Mouse (Mus musculus): ENCODE data around the gene Mbd6. TPM values are rescaled to one million over a fixed set of nuclear protein-coding genes. Genes with fewer than 3 reads are reported as not detected.

Mbd6 gene
- polyA plus RNA-seq, 1 experiment from 2014 or later: 13.1 TPM

DNA sequence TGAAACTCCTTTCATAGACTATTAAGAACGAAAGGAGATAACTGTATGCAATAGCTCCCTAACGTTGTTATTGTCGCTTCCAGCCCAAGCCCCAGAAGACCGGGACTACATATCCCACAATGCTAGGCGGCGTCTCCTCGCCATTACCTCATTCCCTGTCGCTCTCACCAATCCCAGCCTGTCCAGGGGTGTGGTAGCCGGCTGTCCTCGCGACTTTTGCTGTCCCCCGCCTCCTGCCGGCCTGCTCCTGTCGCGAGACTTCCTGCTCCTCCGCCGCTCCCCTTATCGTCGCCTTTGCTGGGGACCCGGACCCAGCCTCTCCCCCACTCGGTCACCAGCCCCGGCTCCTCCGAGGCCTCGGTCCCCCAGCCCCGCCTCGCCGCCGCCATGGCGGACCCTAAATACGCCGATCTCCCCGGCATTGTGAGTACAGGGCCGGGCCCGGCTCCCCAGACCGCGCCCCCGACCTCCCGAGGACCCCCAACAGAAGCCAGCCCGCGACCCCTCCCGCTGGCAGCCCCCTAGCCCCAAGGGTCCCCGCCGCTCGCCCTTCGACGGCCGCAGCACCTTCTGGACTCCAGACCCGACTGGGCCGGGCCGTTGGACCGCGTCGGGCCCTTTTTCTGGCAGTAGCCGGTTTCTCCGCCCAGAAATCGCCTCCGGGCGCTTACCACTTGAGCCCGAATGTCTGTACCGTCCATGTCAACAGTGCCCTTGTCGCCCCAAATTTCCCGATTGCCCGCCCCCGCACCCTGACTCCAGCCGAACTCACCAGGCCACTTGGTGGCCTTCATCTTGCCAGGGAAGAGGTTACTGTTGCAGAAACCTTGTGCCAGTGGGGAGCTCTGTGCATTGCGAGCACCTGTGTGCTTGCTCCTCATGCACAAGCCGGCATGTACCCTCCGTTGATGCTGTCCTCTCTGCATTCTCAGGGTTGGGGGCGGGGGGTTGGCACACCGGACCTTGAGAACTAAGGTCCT lies 22.4 kb downstream of the Mbd6 start, which contains the start of gene Dctn2:
Gene Dctn2, plus strand, starts transcription at position 257 of the 980 bp plus-strand sequence.
- peak; percentile 99 for ATAC-seq
- peak within 1 kb of the TSS; percentile 85 for H3K4me2 ChIP-seq (replicated peaks)
- under 1% methylated on average over 70 of the region's 70 CpGs for WGBS

DNA sequence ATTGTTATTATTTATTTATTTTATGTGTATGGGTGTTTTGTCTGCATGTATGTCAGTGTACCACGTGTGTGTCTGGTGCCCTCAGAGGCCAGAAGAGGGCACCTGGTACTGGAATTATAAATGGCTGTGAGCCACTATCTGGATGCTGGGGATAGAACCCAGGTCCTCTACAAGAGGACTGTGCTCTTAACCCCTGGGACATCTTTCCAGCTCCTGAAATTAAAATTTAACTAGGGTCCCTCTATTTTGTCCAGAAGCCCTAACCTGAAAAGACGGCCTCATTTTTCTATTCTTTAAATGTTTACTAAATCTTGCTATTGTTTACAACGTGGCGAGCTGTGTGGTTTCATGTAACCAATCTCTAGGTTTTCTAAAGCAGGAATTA lies 23.1 kb downstream of the Mbd6 start:
- Histone ChIP-seq H3K9ac (no peak overlapping the region), H3K27me3 (replicated peaks) (peaks cover 18% of the 10 kb centered on the region), H3K36me3 (no peaks in the 10 kb centered on the region; the same call in 1 of the 2 replicates), H3K4me3 (replicated peaks) (0 out of 2 replicates have a peak overlapping the region, but pooled peaks have one; percentile 96), H3K4me1 (replicated peaks) (peaks cover 23% of the 10 kb centered on the region), H3K27ac (no peak overlapping the region), H3K9me3 (no peaks in the 10 kb centered on the region), H3K4me2 (replicated peaks) (peak overlapping the region; percentile 85; the same call in 1 of the 2 replicates)
- ATAC-seq: peak; percentile 40
- WGBS: 24% methylated on average over 4 of the region's 4 CpGs

More for the DNA sequence above, 22.4 kb downstream of the Mbd6 start, which contains the start of gene Dctn2:
- Histone ChIP-seq H3K4me3 (replicated peaks) (peak within 1 kb of the TSS; percentile 96), H3K9ac (peak within 1 kb of the TSS; percentile 98), H3K4me1 (replicated peaks) (peaks cover 23% of the 10 kb centered on the region), H3K27me3 (replicated peaks) (peaks cover 18% of the 10 kb centered on the region), H3K36me3 (no peaks in the 10 kb centered on the region; the same call in 1 of the 2 replicates), H3K9me3 (no peaks in the 10 kb centered on the region), H3K27ac (peak within 1 kb of the TSS; percentile 81)

DNA sequence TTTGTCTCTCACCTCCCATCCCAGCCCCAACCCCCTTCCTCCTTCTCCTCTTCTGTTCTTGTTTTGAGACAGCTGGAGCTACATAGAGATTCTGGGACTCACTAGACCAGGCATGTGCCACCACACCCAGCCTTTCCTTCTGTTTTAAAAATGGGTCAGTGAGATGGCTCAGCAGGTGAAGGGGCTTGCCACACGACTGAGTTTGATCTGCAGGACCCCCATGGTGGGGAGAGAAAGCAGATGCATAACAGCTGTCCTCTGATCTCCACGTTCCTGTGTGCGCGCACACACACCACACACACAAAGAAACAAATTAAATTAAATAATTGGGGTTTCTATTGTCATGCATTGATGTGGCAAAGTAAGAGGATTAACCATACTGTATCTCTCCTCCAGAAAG lies 23.8 kb downstream of the Mbd6 start:
- Histone ChIP-seq H3K27me3 (replicated peaks) (peaks cover 18% of the 10 kb centered on the region), H3K9ac (no peak overlapping the region), H3K9me3 (no peaks in the 10 kb centered on the region), H3K36me3 (no peaks in the 10 kb centered on the region; the same call in 1 of the 2 replicates), H3K27ac (no peak overlapping the region), H3K4me2 (replicated peaks) (no peak overlapping the region), H3K4me1 (replicated peaks) (peaks cover 23% of the 10 kb centered on the region), H3K4me3 (replicated peaks) (no peak overlapping the region)
- 75% methylated on average over 4 of the region's 4 CpGs for WGBS
- no peak for ATAC-seq

DNA sequence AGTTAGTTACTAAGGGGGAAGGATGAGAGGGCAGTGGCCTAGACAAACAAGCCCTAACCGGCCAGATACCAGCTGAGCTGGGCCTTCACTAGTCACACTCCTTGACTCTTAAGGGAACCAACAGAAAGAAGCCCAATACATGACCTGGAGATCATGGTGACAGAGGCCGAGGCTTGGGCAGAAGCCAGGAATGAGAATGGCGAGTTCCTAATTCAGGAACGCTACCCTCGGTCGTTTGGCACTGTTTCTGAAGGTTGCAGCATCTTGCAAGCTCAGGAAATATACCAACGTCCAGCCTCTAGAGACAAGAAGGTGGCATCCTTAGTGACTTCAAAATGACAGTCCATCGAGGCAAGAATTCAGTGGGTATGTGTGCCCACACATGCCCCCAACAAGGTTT lies 24.5 kb downstream of the Mbd6 start:
- peaks cover 23% of the 10 kb centered on the region for H3K4me1 ChIP-seq (replicated peaks)
- H3K36me3 ChIP-seq: no peaks in the 10 kb centered on the region; the same call in 1 of the 2 replicates
- no peak overlapping the region for H3K4me3 ChIP-seq (replicated peaks)
- WGBS: 77% methylated on average over 8 of the region's 8 CpGs
- H3K27me3 ChIP-seq (replicated peaks): peaks cover 18% of the 10 kb centered on the region
- ATAC-seq: no peak
- no peak overlapping the region for H3K9ac ChIP-seq
- no peak overlapping the region for H3K27ac ChIP-seq
- H3K9me3 ChIP-seq: no peaks in the 10 kb centered on the region
- no peak overlapping the region for H3K4me2 ChIP-seq (replicated peaks)

DNA sequence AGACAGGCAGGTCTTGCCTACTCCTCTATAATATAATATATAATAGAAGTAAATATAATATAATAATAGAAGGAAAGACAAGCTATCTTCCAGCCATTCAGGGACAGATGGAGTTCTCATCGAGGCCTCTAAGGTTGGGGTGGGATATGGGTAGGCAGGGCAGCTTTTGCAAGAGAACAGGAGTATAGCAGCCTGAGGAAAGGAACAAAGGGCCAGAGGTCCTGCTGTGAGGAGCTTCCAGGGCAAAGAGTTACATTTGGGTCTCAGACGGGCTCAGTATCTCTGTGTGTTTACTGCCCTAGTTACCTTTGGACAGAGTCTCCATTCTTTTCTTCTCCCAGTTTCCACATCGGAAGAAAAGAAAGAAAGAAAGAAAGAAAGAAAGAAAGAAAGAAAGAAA lies 25.2 kb downstream of the Mbd6 start:
- Histone ChIP-seq H3K27me3 (replicated peaks) (peaks cover 18% of the 10 kb centered on the region), H3K9me3 (no peaks in the 10 kb centered on the region), H3K27ac (no peak overlapping the region), H3K4me3 (replicated peaks) (no peak overlapping the region), H3K36me3 (no peaks in the 10 kb centered on the region), H3K4me1 (replicated peaks) (peaks cover 19% of the 10 kb centered on the region), H3K9ac (no peak overlapping the region), H3K4me2 (replicated peaks) (no peak overlapping the region)
- 62% methylated on average over 3 of the region's 3 CpGs for WGBS
- ATAC-seq: no peak

DNA sequence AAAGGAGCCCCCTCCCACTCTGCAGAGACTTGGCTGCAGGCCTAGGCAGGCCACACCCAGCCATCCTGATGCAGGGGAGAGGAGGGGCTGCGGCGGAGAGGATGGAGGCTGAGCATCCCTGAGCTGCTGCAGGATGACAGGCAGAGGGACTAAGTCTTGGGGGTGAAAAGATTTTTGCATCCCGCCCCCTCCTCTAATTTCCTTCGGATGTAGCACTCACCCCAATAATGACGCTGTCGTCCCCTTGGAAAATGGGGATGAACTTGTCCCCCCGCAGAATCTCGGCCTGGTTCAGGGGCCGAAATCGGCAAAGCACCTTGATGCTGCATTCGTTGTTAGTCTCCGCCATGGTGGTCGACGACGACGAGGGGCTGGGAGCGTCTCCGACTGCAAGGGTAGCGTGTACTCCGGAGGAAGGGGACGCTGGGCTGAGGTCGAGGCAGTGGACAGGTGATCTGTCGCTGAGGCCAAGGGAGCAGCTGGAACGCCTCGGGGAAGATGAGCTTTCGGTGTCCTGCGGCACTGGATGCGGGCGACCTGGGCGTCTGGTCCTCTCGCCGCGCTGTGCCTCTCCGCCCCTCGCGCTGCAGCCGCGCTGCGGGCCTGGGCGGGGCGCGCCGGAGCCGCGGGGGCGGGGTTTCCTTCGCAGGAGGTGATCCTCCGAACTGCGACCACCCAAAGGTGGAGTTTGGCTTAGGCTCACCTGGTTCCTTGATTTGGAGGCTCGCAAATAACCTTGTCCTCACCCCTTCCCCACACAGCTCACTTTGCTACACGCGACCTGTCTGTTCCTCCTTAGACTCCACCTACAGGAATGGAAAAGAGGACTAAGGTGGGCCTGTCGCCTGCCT lies 26.0 kb downstream of the Mbd6 start, which contains the start of gene Kif5a:
Gene Kif5a, minus strand, starts transcription at position 801 of the 851 bp plus-strand sequence.
- Histone ChIP-seq H3K4me3 (replicated peaks) (peak within 1 kb of the TSS; percentile 44), H3K9me3 (no peaks in the 10 kb centered on the region), H3K9ac (peak within 1 kb of the TSS; percentile 51), H3K36me3 (no peaks in the 10 kb centered on the region), H3K4me1 (replicated peaks) (peaks cover 12% of the 10 kb centered on the region), H3K27me3 (replicated peaks) (peaks cover 18% of the 10 kb centered on the region), H3K4me2 (replicated peaks) (peak within 1 kb of the TSS; percentile 96), H3K27ac (no peak within 1 kb of the TSS)
- WGBS: 1% methylated on average over 53 of the region's 53 CpGs
- ATAC-seq: no peak

DNA sequence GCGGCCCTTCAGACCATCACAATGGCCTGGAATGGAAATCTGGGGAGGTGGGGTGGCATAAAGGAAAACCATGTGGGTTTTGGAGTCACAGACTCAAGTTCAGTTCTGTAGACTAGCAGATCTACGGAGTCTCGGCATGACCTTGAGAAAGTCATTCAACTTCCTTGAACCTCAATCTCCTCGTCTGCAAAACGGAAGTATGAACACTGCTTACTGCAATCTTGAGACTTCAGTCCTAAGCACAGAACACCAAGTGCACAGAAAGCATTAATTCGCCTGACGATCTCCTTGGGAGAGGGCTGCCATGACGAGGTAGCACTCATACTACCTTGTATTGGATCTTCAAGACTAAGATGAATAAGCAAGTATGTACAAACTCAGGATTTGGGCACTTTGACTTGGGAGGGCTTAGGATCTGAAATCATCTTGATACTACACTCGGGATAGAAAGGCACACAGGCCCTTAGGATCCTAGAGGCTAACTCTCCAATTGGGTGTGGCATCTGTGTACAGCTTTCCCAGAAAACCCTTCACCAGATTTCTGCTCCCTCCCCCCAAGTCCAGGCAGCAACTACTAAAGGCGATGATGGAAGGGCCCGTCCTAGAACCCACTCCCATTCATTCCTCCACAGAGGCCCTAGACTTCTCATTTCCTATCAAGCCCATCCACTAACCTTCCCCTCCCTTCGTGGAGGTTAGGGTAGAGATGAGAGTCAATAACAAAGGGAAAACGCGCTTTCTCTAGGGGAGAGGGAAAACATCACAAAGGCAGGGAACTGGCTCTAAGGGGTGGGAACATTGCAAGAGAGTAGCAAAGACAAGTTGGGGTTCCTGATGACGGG lies 26.9 kb downstream of the Mbd6 start:
- WGBS: 69% methylated on average over 15 of the region's 15 CpGs
- no peak overlapping the region; the same call in 1 of the 2 replicates for H3K9ac ChIP-seq
- H3K4me2 ChIP-seq (replicated peaks): peak overlapping the region; percentile 96
- H3K4me3 ChIP-seq (replicated peaks): peak overlapping the region; percentile 44
- no peaks in the 10 kb centered on the region for H3K9me3 ChIP-seq
- H3K27me3 ChIP-seq (replicated peaks): peaks cover 18% of the 10 kb centered on the region
- no peak for ATAC-seq
- H3K4me1 ChIP-seq (replicated peaks): peaks cover 7% of the 10 kb centered on the region; the same call in 1 of the 2 replicates
- H3K36me3 ChIP-seq: no peaks in the 10 kb centered on the region
- H3K27ac ChIP-seq: no peak overlapping the region

DNA sequence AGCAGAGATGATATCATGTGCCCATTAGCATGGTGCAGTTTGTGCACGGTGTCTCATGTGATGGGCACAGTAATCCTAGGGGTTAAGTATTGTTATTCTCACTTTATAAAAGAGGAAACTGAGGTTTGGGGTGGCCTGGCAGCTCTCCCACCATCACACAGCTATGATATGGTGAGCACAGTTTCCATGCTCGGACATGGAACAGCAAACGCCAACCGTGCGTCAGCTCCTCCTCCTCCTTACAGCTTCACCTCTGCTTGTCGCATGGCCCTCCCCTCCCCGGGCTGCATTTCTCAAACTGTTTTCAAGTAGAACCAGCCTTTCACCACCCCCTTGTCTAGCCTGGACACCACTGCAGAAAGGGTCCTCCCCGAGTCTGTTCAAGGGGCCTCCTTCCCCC lies 30.3 kb downstream of the Mbd6 start:
- no peak overlapping the region for H3K27ac ChIP-seq
- no peak for ATAC-seq
- WGBS: 82% methylated on average over 8 of the region's 8 CpGs

DNA sequence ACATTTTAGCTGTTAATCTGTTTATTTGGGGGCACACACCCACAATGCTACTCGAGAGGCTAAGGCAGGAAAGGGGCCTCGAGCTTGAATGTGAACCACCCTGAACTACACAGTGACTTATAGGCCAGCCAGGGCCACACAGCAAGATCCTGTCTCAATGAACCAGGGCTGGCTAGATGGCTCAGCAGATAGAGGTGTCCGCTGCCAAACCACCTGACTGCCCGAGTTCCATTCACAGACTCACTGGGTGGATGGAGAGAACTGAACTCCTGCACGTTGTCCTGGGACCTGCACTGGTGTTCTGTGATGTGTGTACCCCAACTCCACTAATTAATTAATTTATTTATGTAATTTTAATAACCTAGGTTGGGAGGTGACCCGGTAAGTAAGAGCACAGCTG lies 31.0 kb downstream of the Mbd6 start:
- H3K4me2 ChIP-seq (replicated peaks): no peak overlapping the region
- no peaks in the 10 kb centered on the region for H3K36me3 ChIP-seq
- 76% methylated on average over 6 of the region's 6 CpGs for WGBS
- peaks cover 12% of the 10 kb centered on the region for H3K27me3 ChIP-seq (replicated peaks)
- H3K9ac ChIP-seq: no peak overlapping the region
- H3K4me1 ChIP-seq (replicated peaks): peaks cover 5% of the 10 kb centered on the region; the same call in 1 of the 2 replicates
- no peak for ATAC-seq
- no peaks in the 10 kb centered on the region for H3K9me3 ChIP-seq
- no peak overlapping the region for H3K4me3 ChIP-seq (replicated peaks)
- H3K27ac ChIP-seq: no peak overlapping the region

More for the DNA sequence above, 30.3 kb downstream of the Mbd6 start:
- H3K4me1 ChIP-seq (replicated peaks): peaks cover 7% of the 10 kb centered on the region; the same call in 1 of the 2 replicates
- H3K9ac ChIP-seq: no peak overlapping the region
- no peak overlapping the region for H3K4me2 ChIP-seq (replicated peaks)
- H3K4me3 ChIP-seq (replicated peaks): no peak overlapping the region
- peaks cover 12% of the 10 kb centered on the region for H3K27me3 ChIP-seq (replicated peaks)
- no peaks in the 10 kb centered on the region for H3K9me3 ChIP-seq
- no peaks in the 10 kb centered on the region for H3K36me3 ChIP-seq

DNA sequence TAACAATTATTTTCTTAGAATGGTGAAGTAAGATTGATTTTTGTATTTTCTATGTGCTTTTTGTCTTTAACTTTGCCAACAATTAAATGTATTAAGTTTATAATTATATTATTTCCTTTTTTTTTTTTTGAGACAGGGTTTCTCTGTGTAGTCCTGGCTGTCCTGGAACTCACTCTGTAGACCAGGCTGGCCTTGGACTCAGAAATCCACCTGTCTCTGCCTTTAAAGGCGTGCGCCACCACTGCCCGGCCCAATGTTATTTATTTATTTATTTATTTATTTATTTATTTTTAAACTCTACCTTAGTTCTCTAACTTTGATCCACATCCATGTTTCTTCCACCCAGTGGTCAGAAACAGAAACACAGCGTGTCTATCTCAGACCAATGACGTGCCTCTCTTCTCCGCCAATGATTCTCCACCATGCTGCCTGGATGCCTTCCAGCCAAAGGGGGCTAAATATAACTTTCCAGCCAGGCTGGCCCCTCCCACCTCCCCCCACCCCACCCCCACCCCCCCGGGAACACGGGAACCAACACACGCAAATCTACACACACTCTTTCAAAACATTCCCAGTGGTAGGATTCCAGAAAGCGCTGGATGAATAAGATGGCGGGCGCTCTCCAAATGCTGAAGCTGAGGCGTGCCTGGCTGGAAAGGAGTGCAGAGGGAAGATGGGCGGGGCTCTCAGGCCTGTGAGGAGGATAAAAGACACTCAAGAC lies 33.0 kb downstream of the Mbd6 start:
- H3K36me3 ChIP-seq: no peaks in the 10 kb centered on the region
- no peak overlapping the region for H3K27ac ChIP-seq
- no peaks in the 10 kb centered on the region for H3K4me1 ChIP-seq (replicated peaks)
- H3K4me2 ChIP-seq (replicated peaks): no peak overlapping the region; the same call in 1 of the 2 replicates
- H3K4me3 ChIP-seq (replicated peaks): no peak overlapping the region
- H3K27me3 ChIP-seq (replicated peaks): no peaks in the 10 kb centered on the region
- no peaks in the 10 kb centered on the region for H3K9me3 ChIP-seq
- 18% methylated on average over 14 of the region's 14 CpGs for WGBS
- peak; percentile 82 for ATAC-seq
- H3K9ac ChIP-seq: no peak overlapping the region

DNA sequence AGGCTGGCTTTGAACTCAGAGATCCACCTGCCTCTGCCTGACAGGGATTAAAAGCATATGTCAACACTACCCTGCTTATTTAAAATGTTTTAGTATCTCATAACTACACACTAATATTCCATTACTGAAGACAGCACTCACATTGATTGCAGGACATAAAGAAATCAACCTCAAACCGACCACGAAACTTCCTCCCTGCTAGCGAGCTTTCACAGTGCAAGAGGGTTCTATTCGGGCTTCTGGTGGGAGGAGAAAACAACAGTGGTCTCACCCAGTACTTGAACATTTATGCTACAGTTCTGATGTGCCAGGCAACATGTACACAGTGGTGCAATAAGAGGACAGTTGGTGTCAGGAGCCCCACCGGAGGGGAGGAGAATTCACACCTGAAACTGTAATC lies 38.0 kb downstream of the Mbd6 start:
- no peak for ATAC-seq
- Histone ChIP-seq H3K4me1 (replicated peaks) (no peaks in the 10 kb centered on the region), H3K9ac (no peak overlapping the region), H3K27me3 (replicated peaks) (no peaks in the 10 kb centered on the region), H3K4me3 (replicated peaks) (no peak overlapping the region), H3K36me3 (no peaks in the 10 kb centered on the region), H3K4me2 (replicated peaks) (no peak overlapping the region), H3K9me3 (no peaks in the 10 kb centered on the region), H3K27ac (no peak overlapping the region)
- WGBS: 79% methylated on average over 5 of the region's 5 CpGs
